Comparison of ENCODE assay signal across 23 mouse cellular contexts in the genomic region with DNA sequence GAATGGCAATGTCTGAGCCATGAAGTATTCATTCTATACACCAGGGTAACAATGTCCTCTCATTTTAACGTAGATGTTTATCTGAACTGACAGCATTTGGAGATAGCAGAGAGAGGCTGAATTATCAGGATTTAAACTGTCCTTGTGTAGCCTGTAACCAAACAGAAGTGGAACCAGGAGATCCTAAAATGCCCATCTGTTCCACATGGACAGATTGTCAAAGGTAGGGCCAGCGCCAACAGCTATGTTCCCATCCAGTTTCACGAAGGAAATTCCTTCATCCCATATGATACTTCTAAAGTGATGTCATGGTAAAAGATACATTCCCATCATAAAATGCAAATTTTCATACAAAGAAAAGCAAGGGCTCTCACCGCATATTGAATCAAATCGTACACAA.
DNase-seq lines count a peak whose midpoint lies in the region; ATAC-seq and TF ChIP-seq lines count a peak whose summit lies in the region.
"Had no signal": no experiment of that assay in that cellular context is flagged by ENCODE, and none has a peak within 500 bp of the region (broad histone marks: within the 10 kb centered on the region; RNA-seq: fewer than 3 reads in every experiment).

No protein-coding gene starts in this region.

- 63% methylated on average over 5 of the region's 5 CpGs for WGBS in forebrain, postnatal 0 days
- WGBS in forebrain, embryonic 12.5 days = 89% methylated on average over 5 of the region's 5 CpGs
- 86% methylated on average over 5 of the region's 5 CpGs for WGBS in midbrain, embryonic 11.5 days
- 86% methylated on average over 5 of the region's 5 CpGs for WGBS in midbrain, embryonic 14.5 days

- H3K27ac ChIP-seq in forebrain, postnatal 0 days (ENCODE audit: low read depth, low read length) = no peak overlapping the region
- no peak overlapping the region for H3K27ac ChIP-seq in forebrain, embryonic 12.5 days
- no peak overlapping the region for H3K27ac ChIP-seq in midbrain, embryonic 11.5 days (ENCODE audit: low read depth, low read length)
- no peak overlapping the region for H3K27ac ChIP-seq in midbrain, embryonic 14.5 days (replicated peaks; ENCODE audit: low read depth, low read length)
- H3K27ac ChIP-seq: forebrain, embryonic 10.5 days; gastrocnemius, adult 2 months; hindbrain, embryonic 10.5 days; hindbrain, embryonic 13.5 days; intestine, embryonic 15.5 days had no signal

- DNase-seq in forebrain, postnatal 0 days = peak; percentile 53
- DNase-seq in left cerebral cortex, postnatal 4 days = peak; percentile 2
- DNase-seq in left cerebral cortex, adult 11 months (ENCODE audit: low spot score) = no peak
- peak; percentile 69 for DNase-seq in midbrain, embryonic 11.5 days (ENCODE audit: low spot score, missing footprints)
- no peak for DNase-seq in midbrain, embryonic 14.5 days
- DNase-seq in retina, postnatal 1 day = peak; percentile 36
- DNase-seq in heart, adult 18-20 months = no peak
- DNase-seq: adrenal gland, adult 2 months; adrenal gland, postnatal 14 days; cerebellum, adult 11-12 months; cerebellum, adult 9-10 months; gastrocnemius, adult 2 months; gastrocnemius, postnatal 14 days; heart, postnatal 36 days had no signal

- intact Hi-C loops in left cerebral cortex, postnatal 4 days (cut with DNase I) = no loop called here

- TF ChIP-seq CTCF in forebrain, postnatal 0 days (IDR thresholded peaks at IDR 0.05; ENCODE audit: low read depth) = no peak

- H3K4me1 ChIP-seq in forebrain, postnatal 0 days (ENCODE audit: insufficient read depth) = no peaks in the 10 kb centered on the region
- no peaks in the 10 kb centered on the region for H3K4me1 ChIP-seq in forebrain, embryonic 12.5 days
- no peaks in the 10 kb centered on the region for H3K4me1 ChIP-seq in midbrain, embryonic 11.5 days (ENCODE audit: control insufficient read depth, insufficient read depth, low read length)
- H3K4me1 ChIP-seq in midbrain, embryonic 14.5 days (ENCODE audit: control insufficient read depth, insufficient read depth, low read length) = no peaks in the 10 kb centered on the region
- H3K4me1 ChIP-seq: hindbrain, embryonic 10.5 days; hindbrain, embryonic 13.5 days; intestine, embryonic 15.5 days had no signal

- ATAC-seq in forebrain, postnatal 0 days = peak; percentile 53; the same call in 1 of the 2 replicates
- no peak for ATAC-seq in forebrain, embryonic 12.5 days (ENCODE audit: low FRiP score)
- no peak for ATAC-seq in midbrain, embryonic 11.5 days (ENCODE audit: low FRiP score)
- ATAC-seq in midbrain, embryonic 14.5 days (ENCODE audit: low FRiP score, low TSS enrichment) = no peak
- ATAC-seq: CD4-positive, CD25-positive, alpha-beta regulatory T cell, adult 4 months; forebrain, embryonic 14.5 days; hindbrain, embryonic 16.5 days; intestine, embryonic 15.5 days had no signal

- no peak overlapping the region for H3K4me2 ChIP-seq in forebrain, postnatal 0 days (ENCODE audit: low read depth)
- H3K4me2 ChIP-seq in forebrain, embryonic 12.5 days = no peak overlapping the region
- H3K4me2 ChIP-seq in midbrain, embryonic 11.5 days = no peak overlapping the region
- H3K4me2 ChIP-seq in midbrain, embryonic 14.5 days (ENCODE audit: low read length) = no peak overlapping the region
- H3K4me2 ChIP-seq: heart, embryonic 11.5 days; hindbrain, embryonic 13.5 days; intestine, embryonic 15.5 days had no signal

- H3K27me3 ChIP-seq in forebrain, postnatal 0 days (ENCODE audit: insufficient read depth, low read length) = no peaks in the 10 kb centered on the region
- no peaks in the 10 kb centered on the region for H3K27me3 ChIP-seq in forebrain, embryonic 12.5 days
- no peaks in the 10 kb centered on the region for H3K27me3 ChIP-seq in midbrain, embryonic 11.5 days (ENCODE audit: control insufficient read depth, insufficient read depth, low read length)
- no peaks in the 10 kb centered on the region for H3K27me3 ChIP-seq in midbrain, embryonic 14.5 days (ENCODE audit: control insufficient read depth, insufficient read depth, low read length)
- H3K27me3 ChIP-seq: hindbrain, embryonic 13.5 days; intestine, embryonic 15.5 days had no signal

- H3K9ac ChIP-seq in forebrain, postnatal 0 days = no peak overlapping the region
- H3K9ac ChIP-seq in forebrain, embryonic 12.5 days = no peak overlapping the region
- no peak overlapping the region for H3K9ac ChIP-seq in midbrain, embryonic 11.5 days (ENCODE audit: low read length)
- no peak overlapping the region for H3K9ac ChIP-seq in midbrain, embryonic 14.5 days (replicated peaks; ENCODE audit: low read length)
- H3K9ac ChIP-seq: hindbrain, embryonic 13.5 days; intestine, embryonic 15.5 days had no signal

- H3K4me3 ChIP-seq in forebrain, postnatal 0 days (ENCODE audit: low read depth, low read length) = no peak overlapping the region
- H3K4me3 ChIP-seq in forebrain, embryonic 12.5 days (replicated peaks) = no peak overlapping the region
- H3K4me3 ChIP-seq in midbrain, embryonic 11.5 days (ENCODE audit: low read depth, low read length) = no peak overlapping the region
- no peak overlapping the region for H3K4me3 ChIP-seq in midbrain, embryonic 14.5 days (replicated peaks; ENCODE audit: low read depth, low read length)
- H3K4me3 ChIP-seq: forebrain, embryonic 10.5 days; gastrocnemius, adult 2 months; hindbrain, embryonic 10.5 days; hindbrain, embryonic 13.5 days; intestine, embryonic 15.5 days had no signal

- H3K9me3 ChIP-seq in forebrain, postnatal 0 days (ENCODE audit: low read length) = no peaks in the 10 kb centered on the region
- H3K9me3 ChIP-seq in forebrain, embryonic 12.5 days = no peaks in the 10 kb centered on the region
- H3K9me3 ChIP-seq in midbrain, embryonic 11.5 days (ENCODE audit: control insufficient read depth, low read length) = no peaks in the 10 kb centered on the region
- H3K9me3 ChIP-seq in midbrain, embryonic 14.5 days (ENCODE audit: control insufficient read depth, low read length) = no peaks in the 10 kb centered on the region
- H3K9me3 ChIP-seq: forebrain, embryonic 10.5 days; hindbrain, embryonic 10.5 days; hindbrain, embryonic 13.5 days; intestine, embryonic 15.5 days had no signal

- H3K36me3 ChIP-seq in forebrain, postnatal 0 days (ENCODE audit: insufficient read depth) = no peaks in the 10 kb centered on the region
- no peaks in the 10 kb centered on the region for H3K36me3 ChIP-seq in forebrain, embryonic 12.5 days (replicated peaks)
- no peaks in the 10 kb centered on the region for H3K36me3 ChIP-seq in midbrain, embryonic 11.5 days (ENCODE audit: control insufficient read depth, insufficient read depth, low read length)
- no peaks in the 10 kb centered on the region for H3K36me3 ChIP-seq in midbrain, embryonic 14.5 days (ENCODE audit: control insufficient read depth, insufficient read depth, low read length)
- H3K36me3 ChIP-seq: forebrain, embryonic 10.5 days; hindbrain, embryonic 10.5 days; hindbrain, embryonic 13.5 days; intestine, embryonic 15.5 days had no signal

Comparison
In these comparisons a context has a peak if more than half of its experiments do, and no peak if none do; other contexts are left out.
1. DNase-seq: peak in forebrain, postnatal 0 days (single experiment), left cerebral cortex, postnatal 4 days (single experiment), midbrain, embryonic 11.5 days (single experiment) and retina, postnatal 1 day (single experiment); none in left cerebral cortex, adult 11 months (single experiment), midbrain, embryonic 14.5 days (single experiment) and heart, adult 18-20 months (0 of 2).